Mouse (Mus musculus) bone marrow, adult 2 months (tissue): ENCODE results near the gene Adap1. TPM values are rescaled to one million over a fixed set of nuclear protein-coding genes. Genes with fewer than 3 reads are reported as not detected.

ENCODE experiments used
- H3K27ac ChIP-seq: fragments of 200-500 bp; 2 replicates; pipeline ENCODE4 v1.5.1; 2012; ENCODE audit warnings: low read depth, mild to moderate bottlenecking, control low read depth, inconsistent platforms, low read length; ENCODE audit not compliant: control insufficient read depth, poor library complexity, insufficient read depth
- H3K4me1 ChIP-seq: fragments of 200-500 bp; 2 replicates; pipeline ENCODE4 v1.6.1; 2011; ENCODE audit warnings: low read length; ENCODE audit not compliant: control insufficient read depth, insufficient read depth
- H3K4me3 ChIP-seq: fragments of 200-500 bp; replicated peaks from 2 replicates; pipeline ENCODE3; 2011; ENCODE audit warnings: mild to moderate bottlenecking, low read depth, low read length, control low read depth; ENCODE audit not compliant: control insufficient read depth
- CTCF ChIP-seq: fragments of 200-500 bp; IDR thresholded peaks from 2 replicates; pipeline ENCODE4 v1.5.1; 2011; ENCODE audit warnings: low read length, control low read depth; ENCODE audit not compliant: control insufficient read depth, insufficient read depth
- POLR2A ChIP-seq: fragments of 200-500 bp; IDR thresholded peaks from 2 replicates; pipeline ENCODE4 v1.6.1; 2011; ENCODE audit warnings: low read depth, mild to moderate bottlenecking, control low read depth, low read length, borderline replicate concordance; ENCODE audit not compliant: control insufficient read depth
- WGBS: fragments of 180-500 bp; shearing (Covaris S2); methylation state at CpG from one replicate; pipeline ENCODE4 v1.1.7; 2018; 5-methylcytosine and 5-hydroxymethylcytosine counted together
- polyA plus RNA-seq: library from polyadenylated mRNA; stranded (reverse); fragments of >200 nt; gene quantifications from 2 replicates; pipeline ENCODE4 v1.2.4, GENCODE M21; 2011; ENCODE audit warnings: low replicate concordance; ENCODE audit not compliant: missing spikeins, insufficient read depth, insufficient read length

Adap1 gene
- polyA plus RNA-seq, 1 experiment, result 26.4 TPM

GRCm38 (mm10) chr5:139261403-139261802 lies 64.0 kb downstream of the Adap1 start:
- H3K27ac ChIP-seq, result no peak overlapping the region
- no peaks in the 10 kb centered on the region; the same call in 1 of the 2 replicates for H3K4me1 ChIP-seq
- no peak for TF ChIP-seq CTCF
- TF ChIP-seq POLR2A, result no peak
- no peak overlapping the region for H3K4me3 ChIP-seq
- 86% methylated on average over 4 of the region's 4 CpGs for WGBS

GRCm38 (mm10) chr5:139259853-139260252 lies 65.6 kb downstream of the Adap1 start:
- 86% methylated on average over 5 of the region's 5 CpGs for WGBS
- no peak overlapping the region for H3K4me3 ChIP-seq
- peaks cover 2% of the 10 kb centered on the region for H3K4me1 ChIP-seq
- no peak overlapping the region for H3K27ac ChIP-seq
- TF ChIP-seq POLR2A (no peak), CTCF (no peak)

- TF ChIP-seq CTCF, result no peak
- no peak for TF ChIP-seq POLR2A
- Histone ChIP-seq H3K4me3 (no peak overlapping the region), H3K4me1 (peaks cover 3% of the 10 kb centered on the region), H3K27ac (no peak overlapping the region)
- 84% methylated on average over 8 of the region's 8 CpGs for WGBS
These were observed 66.9 kb downstream of the Adap1 start for GRCm38 (mm10) chr5:139258371-139259035.

GRCm38 (mm10) chr5:139257818-139258217 lies 67.6 kb downstream of the Adap1 start:
- no peak for TF ChIP-seq CTCF
- TF ChIP-seq POLR2A, result no peak
- H3K4me1 ChIP-seq, result peaks cover 6% of the 10 kb centered on the region
- 88% methylated on average over 4 of the region's 4 CpGs for WGBS
- no peak overlapping the region for H3K4me3 ChIP-seq
- H3K27ac ChIP-seq, result no peak overlapping the region

GRCm38 (mm10) chr5:139257265-139257664 lies 68.2 kb downstream of the Adap1 start:
- WGBS, result 98% methylated on average over 1 of the region's 1 CpGs

GRCm38 (mm10) chr5:139256211-139256765 lies 69.1 kb downstream of the Adap1 start:
- H3K27ac ChIP-seq, result no peak overlapping the region
- H3K4me1 ChIP-seq, result peaks cover 6% of the 10 kb centered on the region
- no peak for TF ChIP-seq POLR2A
- TF ChIP-seq CTCF, result no peak
- no peak overlapping the region for H3K4me3 ChIP-seq
- 43% methylated on average over 3 of the region's 3 CpGs for WGBS

More at GRCm38 (mm10) chr5:139257265-139257664, 68.2 kb downstream of the Adap1 start:
- Histone ChIP-seq H3K4me1 (peaks cover 6% of the 10 kb centered on the region), H3K4me3 (no peak overlapping the region), H3K27ac (no peak overlapping the region)
- TF ChIP-seq POLR2A, result no peak
- TF ChIP-seq CTCF, result no peak

- H3K4me1 ChIP-seq, result peaks cover 6% of the 10 kb centered on the region
- TF ChIP-seq POLR2A (no peak), CTCF (no peak)
- WGBS, result 89% methylated on average over 6 of the region's 6 CpGs
These were observed 69.6 kb downstream of the Adap1 start for GRCm38 (mm10) chr5:139255777-139256176.

GRCm38 (mm10) chr5:139254938-139255337 lies 70.5 kb downstream of the Adap1 start:
- TF ChIP-seq POLR2A, result no peak
- no peak overlapping the region for H3K27ac ChIP-seq
- 76% methylated on average over 6 of the region's 6 CpGs for WGBS
- H3K4me3 ChIP-seq, result no peak overlapping the region
- H3K4me1 ChIP-seq, result peaks cover 6% of the 10 kb centered on the region

More at GRCm38 (mm10) chr5:139255777-139256176, 69.6 kb downstream of the Adap1 start:
- no peak overlapping the region for H3K4me3 ChIP-seq
- H3K27ac ChIP-seq, result no peak overlapping the region

GRCm38 (mm10) chr5:139253301-139253741 lies 72.1 kb downstream of the Adap1 start:
- 3% methylated on average over 6 of the region's 6 CpGs for WGBS
- Histone ChIP-seq H3K4me3 (peak overlapping the region; percentile 82), H3K27ac (peak overlapping the region; percentile 30), H3K4me1 (peaks cover 6% of the 10 kb centered on the region)
- no peak for TF ChIP-seq POLR2A
- no peak for TF ChIP-seq CTCF
